Mouse (Mus musculus) embryonic facial prominence, embryonic 10.5 days (tissue): Measurements from ENCODE around the gene Figla. TPM values are rescaled to one million over a fixed set of nuclear protein-coding genes. Genes with fewer than 3 reads are reported as not detected.

Source experiments
- DNase-seq: peaks from one replicate; pipeline ENCODE4 v3.0.0-alpha.2; 2017; ENCODE audit warnings: low spot score
- H3K27ac ChIP-seq: fragments of 300-500 bp; sonication (generic); replicated peaks from 2 replicates; pipeline ENCODE4 v1.5.1; 2016; ENCODE audit warnings: mild to moderate bottlenecking
- H3K27me3 ChIP-seq: fragments of 300-500 bp; sonication (generic); replicated peaks from 2 replicates; pipeline ENCODE4 v1.6.1; 2016; ENCODE audit warnings: low read depth, mild to moderate bottlenecking; ENCODE audit not compliant: poor library complexity, severe bottlenecking
- H3K36me3 ChIP-seq: fragments of 300-500 bp; sonication (generic); replicated peaks from 2 replicates; pipeline ENCODE4 v1.6.1; 2016; ENCODE audit warnings: mild to moderate bottlenecking, moderate library complexity
- H3K4me1 ChIP-seq: fragments of 300-500 bp; sonication (generic); 2 replicates; pipeline ENCODE4 v1.6.1; 2016
- H3K4me3 ChIP-seq: fragments of 300-500 bp; sonication (generic); 2 replicates; pipeline ENCODE4 v1.5.1; 2016; ENCODE audit warnings: mild to moderate bottlenecking, moderate library complexity
- H3K9me3 ChIP-seq: fragments of 300-500 bp; sonication (generic); 2 replicates; pipeline ENCODE4 v1.6.1; 2016; ENCODE audit warnings: mild to moderate bottlenecking
- WGBS: fragments of 180-500 bp; shearing (Covaris S2); methylation state at CpG from one replicate; pipeline ENCODE4 v1.1.7; 2016; 5-methylcytosine and 5-hydroxymethylcytosine counted together
- polyA plus RNA-seq: library from polyadenylated mRNA; unstranded; fragments of >200 nt; fragmentation: Nextera tagmentation; extraction: Ambion mirVana; gene quantifications from 2 replicates; pipeline ENCODE4 v1.2.1, GENCODE M21; 2016

Gene Figla
- polyA plus RNA-seq, 1 experiment from 2014 or later: not detected

GRCm38 (mm10) chr6:86033635-86034034 lies 17.7 kb downstream of the Figla start:
- 83% methylated on average over 1 of the region's 1 CpGs for WGBS
- H3K4me3 ChIP-seq: no peak overlapping the region
- peaks cover 29% of the 10 kb centered on the region for H3K27me3 ChIP-seq
- no peak for DNase-seq
- H3K27ac ChIP-seq: no peak overlapping the region
- no peaks in the 10 kb centered on the region for H3K9me3 ChIP-seq
- H3K36me3 ChIP-seq: no peaks in the 10 kb centered on the region
- peaks cover 9% of the 10 kb centered on the region for H3K4me1 ChIP-seq

- 66% methylated on average over 2 of the region's 2 CpGs for WGBS
- no peak overlapping the region for H3K4me3 ChIP-seq
- no peaks in the 10 kb centered on the region for H3K9me3 ChIP-seq
- H3K27me3 ChIP-seq: no peaks in the 10 kb centered on the region
- no peaks in the 10 kb centered on the region for H3K36me3 ChIP-seq
- H3K27ac ChIP-seq: no peak overlapping the region
- DNase-seq: no peak
- no peaks in the 10 kb centered on the region for H3K4me1 ChIP-seq
Observed at GRCm38 (mm10) chr6:86038901-86039300, 22.9 kb downstream of the Figla start.

- H3K36me3 ChIP-seq: no peaks in the 10 kb centered on the region
- H3K27me3 ChIP-seq: no peaks in the 10 kb centered on the region
- H3K4me3 ChIP-seq: no peak overlapping the region
- DNase-seq: no peak
- 81% methylated on average over 1 of the region's 1 CpGs for WGBS
- H3K27ac ChIP-seq: no peak overlapping the region
- no peaks in the 10 kb centered on the region for H3K9me3 ChIP-seq
- no peaks in the 10 kb centered on the region for H3K4me1 ChIP-seq
Observed at GRCm38 (mm10) chr6:86040140-86040539, 24.2 kb downstream of the Figla start.

- no peak for DNase-seq
- Histone ChIP-seq H3K27me3 (no peaks in the 10 kb centered on the region), H3K4me3 (no peak overlapping the region), H3K4me1 (peaks cover 21% of the 10 kb centered on the region), H3K36me3 (no peaks in the 10 kb centered on the region), H3K27ac (no peak overlapping the region), H3K9me3 (no peaks in the 10 kb centered on the region)
- 85% methylated on average over 11 of the region's 11 CpGs for WGBS
Observed at GRCm38 (mm10) chr6:86047510-86047909, 31.5 kb downstream of the Figla start.

GRCm38 (mm10) chr6:86048509-86048908 lies 32.5 kb downstream of the Figla start:
- peaks cover 31% of the 10 kb centered on the region for H3K4me1 ChIP-seq

GRCm38 (mm10) chr6:86050586-86051268 lies 34.8 kb downstream of the Figla start:
- no peaks in the 10 kb centered on the region for H3K9me3 ChIP-seq
- no peak overlapping the region for H3K27ac ChIP-seq
- no peak overlapping the region for H3K4me3 ChIP-seq
- DNase-seq: no peak
- WGBS: 69% methylated on average over 6 of the region's 6 CpGs
- peaks cover 37% of the 10 kb centered on the region for H3K4me1 ChIP-seq
- no peaks in the 10 kb centered on the region for H3K36me3 ChIP-seq
- no peaks in the 10 kb centered on the region for H3K27me3 ChIP-seq

More at GRCm38 (mm10) chr6:86048509-86048908, 32.5 kb downstream of the Figla start:
- no peaks in the 10 kb centered on the region for H3K27me3 ChIP-seq
- H3K9me3 ChIP-seq: no peaks in the 10 kb centered on the region
- 84% methylated on average over 5 of the region's 5 CpGs for WGBS
- no peak overlapping the region for H3K4me3 ChIP-seq
- H3K27ac ChIP-seq: no peak overlapping the region
- no peaks in the 10 kb centered on the region for H3K36me3 ChIP-seq
- no peak for DNase-seq

GRCm38 (mm10) chr6:86052032-86052459 lies 36.1 kb downstream of the Figla start:
- DNase-seq: peak; percentile 49
- Histone ChIP-seq H3K9me3 (no peaks in the 10 kb centered on the region), H3K4me1 (peaks cover 37% of the 10 kb centered on the region), H3K27ac (peak overlapping the region; percentile 73), H3K27me3 (no peaks in the 10 kb centered on the region), H3K36me3 (no peaks in the 10 kb centered on the region), H3K4me3 (no peak overlapping the region)
- WGBS: 27% methylated on average over 7 of the region's 7 CpGs

- peaks cover 37% of the 10 kb centered on the region for H3K4me1 ChIP-seq
- H3K9me3 ChIP-seq: no peaks in the 10 kb centered on the region
- peak overlapping the region; percentile 73 for H3K27ac ChIP-seq
- H3K27me3 ChIP-seq: no peaks in the 10 kb centered on the region
- no peak for DNase-seq
- no peaks in the 10 kb centered on the region for H3K36me3 ChIP-seq
- no peak overlapping the region for H3K4me3 ChIP-seq
- WGBS: 62% methylated on average over 4 of the region's 4 CpGs
Observed at GRCm38 (mm10) chr6:86052556-86052955, 36.6 kb downstream of the Figla start.

- peak overlapping the region; percentile 73 for H3K27ac ChIP-seq
Observed at GRCm38 (mm10) chr6:86053099-86053498, 37.1 kb downstream of the Figla start.

GRCm38 (mm10) chr6:86053594-86053993 lies 37.6 kb downstream of the Figla start:
- DNase-seq: no peak
- no peaks in the 10 kb centered on the region for H3K27me3 ChIP-seq
- no peaks in the 10 kb centered on the region for H3K9me3 ChIP-seq
- peaks cover 47% of the 10 kb centered on the region for H3K4me1 ChIP-seq
- peak overlapping the region; percentile 73 for H3K27ac ChIP-seq
- H3K4me3 ChIP-seq: no peak overlapping the region
- WGBS: 75% methylated on average over 5 of the region's 5 CpGs
- H3K36me3 ChIP-seq: no peaks in the 10 kb centered on the region

More at GRCm38 (mm10) chr6:86053099-86053498, 37.1 kb downstream of the Figla start:
- Histone ChIP-seq H3K36me3 (no peaks in the 10 kb centered on the region), H3K4me3 (no peak overlapping the region), H3K27me3 (no peaks in the 10 kb centered on the region), H3K9me3 (no peaks in the 10 kb centered on the region), H3K4me1 (peaks cover 42% of the 10 kb centered on the region)
- WGBS: 43% methylated on average over 4 of the region's 4 CpGs
- no peak for DNase-seq

- Histone ChIP-seq H3K36me3 (no peaks in the 10 kb centered on the region), H3K27ac (no peak overlapping the region), H3K4me1 (peaks cover 35% of the 10 kb centered on the region), H3K9me3 (no peaks in the 10 kb centered on the region), H3K27me3 (no peaks in the 10 kb centered on the region), H3K4me3 (no peak overlapping the region)
- 13% methylated on average over 1 of the region's 1 CpGs for WGBS
- DNase-seq: no peak
Observed at GRCm38 (mm10) chr6:86058475-86058874, 42.5 kb downstream of the Figla start.

- no peaks in the 10 kb centered on the region for H3K36me3 ChIP-seq
- peaks cover 32% of the 10 kb centered on the region for H3K4me1 ChIP-seq
- no peaks in the 10 kb centered on the region for H3K27me3 ChIP-seq
- H3K4me3 ChIP-seq: no peak overlapping the region
- WGBS: 35% methylated on average over 7 of the region's 7 CpGs
- H3K9me3 ChIP-seq: no peaks in the 10 kb centered on the region
- H3K27ac ChIP-seq: peak overlapping the region; percentile 67; the same call in 1 of the 2 replicates
- peak; percentile 14 for DNase-seq
Observed at GRCm38 (mm10) chr6:86059151-86059853, 43.3 kb downstream of the Figla start.

GRCm38 (mm10) chr6:86060170-86060569 lies 44.2 kb downstream of the Figla start:
- Histone ChIP-seq H3K27ac (no peak overlapping the region), H3K36me3 (no peaks in the 10 kb centered on the region), H3K4me3 (no peak overlapping the region), H3K4me1 (peaks cover 41% of the 10 kb centered on the region), H3K9me3 (no peaks in the 10 kb centered on the region), H3K27me3 (no peaks in the 10 kb centered on the region)
- no peak for DNase-seq
- WGBS: 94% methylated on average over 3 of the region's 3 CpGs
